Mouse (Mus musculus) heart, postnatal 0 days (tissue): Measurements from ENCODE around the gene Camsap3. TPM values are rescaled to one million over a fixed set of nuclear protein-coding genes. Genes with fewer than 3 reads are reported as not detected.

Experiments used
- ATAC-seq: fragments of 200-750 bp; cut with Nextera tagmentation; 2 replicates; pipeline ENCODE4 v1.8.0; 2017; ENCODE audit warnings: low read depth, moderate number of reproducible peaks, moderate library complexity; ENCODE audit not compliant: insufficient read depth
- DNase-seq: peaks from one replicate; pipeline ENCODE4 v3.0.0-alpha.2; 2016; ENCODE audit warnings: low spot score
- H3K27ac ChIP-seq: fragments of 300-500 bp; sonication (generic); 2 replicates; pipeline ENCODE4 v1.5.1; 2014; ENCODE audit warnings: low read depth, mild to moderate bottlenecking
- H3K27me3 ChIP-seq: fragments of 300-500 bp; sonication (generic); 2 replicates; pipeline ENCODE4 v1.6.1; 2014; ENCODE audit warnings: low read length, mixed read lengths; ENCODE audit not compliant: control insufficient read depth, insufficient read depth
- H3K36me3 ChIP-seq: fragments of 300-500 bp; sonication (generic); replicated peaks from 2 replicates; pipeline ENCODE4 v1.6.1; 2014; ENCODE audit warnings: low read length, mixed read lengths; ENCODE audit not compliant: control insufficient read depth, insufficient read depth
- H3K4me1 ChIP-seq: fragments of 300-500 bp; sonication (generic); 2 replicates; pipeline ENCODE4 v1.6.1; 2014; ENCODE audit warnings: antibody characterized with exemption; ENCODE audit not compliant: control insufficient read depth, insufficient read depth
- H3K4me2 ChIP-seq: fragments of 300-500 bp; sonication (generic); 2 replicates; pipeline ENCODE4 v1.6.1; 2014; ENCODE audit warnings: low read depth, mild to moderate bottlenecking, low read length, moderate library complexity
- H3K4me3 ChIP-seq: fragments of 300-500 bp; sonication (generic); 2 replicates; pipeline ENCODE4 v1.5.1; 2014; ENCODE audit warnings: low read depth, low read length
- H3K9ac ChIP-seq: fragments of 300-500 bp; sonication (generic); replicated peaks from 2 replicates; pipeline ENCODE4 v1.6.1; 2014; ENCODE audit warnings: low read depth, low read length, mixed read lengths
- H3K9me3 ChIP-seq: fragments of 300-500 bp; sonication (generic); replicated peaks from 2 replicates; pipeline ENCODE4 v1.6.1; 2016; ENCODE audit warnings: low read length; ENCODE audit not compliant: control insufficient read depth
- CTCF ChIP-seq: IDR thresholded peaks from 2 replicates; pipeline ENCODE4 v1.5.1; 2016; ENCODE audit warnings: antibody characterized with exemption, control low read depth, low read depth
- EP300 ChIP-seq: IDR thresholded peaks from 2 replicates; pipeline ENCODE4 v1.6.1; 2016; ENCODE audit warnings: antibody characterized with exemption, low read depth
- WGBS: fragments of 180-500 bp; shearing (Covaris S2); extraction: QIAGEN DNeasy Blood & Tissue Kit; methylation state at CpG from one replicate; pipeline ENCODE4 v1.1.7; 2014; 5-methylcytosine and 5-hydroxymethylcytosine counted together
- polyA plus RNA-seq: library from polyadenylated mRNA; unstranded; fragments of >200 nt; fragmentation: Nextera tagmentation; extraction: Ambion mirVana; gene quantifications from 2 replicates; pipeline ENCODE4 v1.2.1, GENCODE M21; 2015
- total RNA-seq: library from RNA; depleted of rRNA; stranded (reverse); fragments of >200 nt; gene quantifications from 2 replicates; pipeline ENCODE4 v1.2.3, GENCODE M21; 2014; ENCODE audit warnings: low replicate concordance

Gene Camsap3
- total and polyA plus RNA-seq, 2 experiments from 2014 or later = 0.33 to 7.9 TPM

- no peak for ATAC-seq
- no peak overlapping the region for H3K4me3 ChIP-seq
- H3K27ac ChIP-seq = no peak overlapping the region
- H3K27me3 ChIP-seq = no peaks in the 10 kb centered on the region
- WGBS = 51% methylated on average over 2 of the region's 2 CpGs
- no peak overlapping the region for H3K9ac ChIP-seq
- DNase-seq = no peak
- TF ChIP-seq EP300 (no peak), CTCF (no peak)
- H3K4me2 ChIP-seq = no peak overlapping the region
- H3K9me3 ChIP-seq = no peaks in the 10 kb centered on the region
- no peaks in the 10 kb centered on the region for H3K36me3 ChIP-seq
- H3K4me1 ChIP-seq = no peaks in the 10 kb centered on the region
Observed at GRCm38 (mm10) chr8:3648268-3648667, 61.2 kb downstream of the Camsap3 start.

- TF ChIP-seq EP300 (no peak), CTCF (no peak)
- Histone ChIP-seq H3K9ac (no peak overlapping the region), H3K4me3 (no peak overlapping the region), H3K9me3 (no peaks in the 10 kb centered on the region), H3K4me2 (no peak overlapping the region), H3K27me3 (no peaks in the 10 kb centered on the region), H3K27ac (no peak overlapping the region), H3K4me1 (no peaks in the 10 kb centered on the region), H3K36me3 (no peaks in the 10 kb centered on the region)
- ATAC-seq = no peak
- 53% methylated on average over 1 of the region's 1 CpGs for WGBS
- DNase-seq = no peak
Observed at GRCm38 (mm10) chr8:3648990-3649389, 61.9 kb downstream of the Camsap3 start.

GRCm38 (mm10) chr8:3652845-3653244, 65.8 kb downstream of the Camsap3 start:
- Histone ChIP-seq H3K36me3 (no peaks in the 10 kb centered on the region), H3K27me3 (no peaks in the 10 kb centered on the region), H3K4me3 (no peak overlapping the region), H3K4me1 (no peaks in the 10 kb centered on the region), H3K9me3 (no peaks in the 10 kb centered on the region), H3K27ac (no peak overlapping the region), H3K9ac (no peak overlapping the region), H3K4me2 (no peak overlapping the region)
- no peak for DNase-seq
- TF ChIP-seq EP300 = no peak
- TF ChIP-seq CTCF = no peak
- 47% methylated on average over 3 of the region's 3 CpGs for WGBS
- no peak for ATAC-seq

- WGBS = 68% methylated on average over 11 of the region's 11 CpGs
- Histone ChIP-seq H3K4me2 (no peak overlapping the region), H3K4me1 (no peaks in the 10 kb centered on the region), H3K9me3 (no peaks in the 10 kb centered on the region), H3K4me3 (no peak overlapping the region), H3K27me3 (no peaks in the 10 kb centered on the region), H3K27ac (no peak overlapping the region), H3K9ac (no peak overlapping the region), H3K36me3 (no peaks in the 10 kb centered on the region)
- TF ChIP-seq CTCF (no peak), EP300 (no peak)
- DNase-seq = no peak
- no peak for ATAC-seq
Observed at GRCm38 (mm10) chr8:3654726-3655508, 67.8 kb downstream of the Camsap3 start.

- WGBS = 51% methylated on average over 3 of the region's 3 CpGs
- no peak for ATAC-seq
Observed at GRCm38 (mm10) chr8:3655526-3655925, 68.4 kb downstream of the Camsap3 start, which contains the start of gene Retn. Gene Retn (plus strand): TSS chr8:3655770.

More at GRCm38 (mm10) chr8:3655526-3655925, 68.4 kb downstream of the Camsap3 start, which contains the start of gene Retn:
- H3K27me3 ChIP-seq = no peaks in the 10 kb centered on the region
- H3K4me2 ChIP-seq = no peak within 1 kb of the TSS
- DNase-seq = no peak
- H3K4me1 ChIP-seq = no peaks in the 10 kb centered on the region
- no peak within 1 kb of the TSS for H3K4me3 ChIP-seq
- H3K27ac ChIP-seq = no peak within 1 kb of the TSS
- no peak for TF ChIP-seq EP300
- no peak for TF ChIP-seq CTCF
- no peak within 1 kb of the TSS for H3K9ac ChIP-seq
- no peaks in the 10 kb centered on the region for H3K36me3 ChIP-seq
- H3K9me3 ChIP-seq = no peaks in the 10 kb centered on the region
